ENCODE assay signal across 18 mouse cellular contexts in genomic region chr13:86180496-86180895, GRCm38 (mm10).
"Had no signal": no experiment of that assay in that cellular context is flagged by ENCODE, and none has a peak within 500 bp of the region (broad histone marks: within the 10 kb centered on the region; RNA-seq: fewer than 3 reads in every experiment).

No protein-coding gene starts in this region.

- H3K9ac ChIP-seq: lung, embryonic 14.5 days; midbrain, embryonic 12.5 days; neural tube, embryonic 13.5 days; neural tube, embryonic 15.5 days had no signal

- DNase-seq: lung, adult 18-20 months; lung, embryonic 14.5 days; lung, postnatal 10 days; lung, postnatal 4 days; midbrain, embryonic 14.5 days; retina, postnatal 1 day; right cerebral cortex, adult 18-20 months; right cerebral cortex, postnatal 25 days; right cerebral cortex, postnatal 4 days; spleen, adult 18-20 months; thymus, adult 18-20 months; thymus, postnatal 14 days; thymus, postnatal 36 days had no signal

- H3K36me3 ChIP-seq: midbrain, embryonic 10.5 days; midbrain, embryonic 12.5 days; neural tube, embryonic 13.5 days; neural tube, embryonic 15.5 days had no signal

- H3K4me1 ChIP-seq: midbrain, embryonic 10.5 days; midbrain, embryonic 12.5 days; neural tube, embryonic 13.5 days; neural tube, embryonic 15.5 days had no signal

- H3K9me3 ChIP-seq: midbrain, embryonic 10.5 days; midbrain, embryonic 12.5 days; neural tube, embryonic 13.5 days; neural tube, embryonic 15.5 days had no signal

- H3K4me3 ChIP-seq: midbrain, embryonic 10.5 days; midbrain, embryonic 12.5 days; myocyte; neural tube, embryonic 13.5 days; neural tube, embryonic 15.5 days had no signal

- H3K27ac ChIP-seq: midbrain, embryonic 10.5 days; midbrain, embryonic 12.5 days; neural tube, embryonic 13.5 days; neural tube, embryonic 15.5 days had no signal

- H3K27me3 ChIP-seq: midbrain, embryonic 12.5 days; neural tube, embryonic 13.5 days; neural tube, embryonic 15.5 days had no signal

- H3K4me2 ChIP-seq: lung, embryonic 14.5 days; midbrain, embryonic 12.5 days; neural tube, embryonic 13.5 days; neural tube, embryonic 15.5 days had no signal
